Mouse (Mus musculus): ENCODE data around the gene Adgrg6.

GRCm38 (mm10) chr10:14460252-14460932 lies 85.1 kb downstream of the Adgrg6 start:
- TF ChIP-seq CTCF (IDR thresholded peaks at IDR 0.05; ENCODE audit: low read depth) (no peak), EP300 (IDR thresholded peaks at IDR 0.05; ENCODE audit: low read depth) (no peak)

All from liver, embryonic 14.5 days (tissue).